Mouse (Mus musculus): ENCODE data around the gene Itsn1.

Itsn1 gene

DNA sequence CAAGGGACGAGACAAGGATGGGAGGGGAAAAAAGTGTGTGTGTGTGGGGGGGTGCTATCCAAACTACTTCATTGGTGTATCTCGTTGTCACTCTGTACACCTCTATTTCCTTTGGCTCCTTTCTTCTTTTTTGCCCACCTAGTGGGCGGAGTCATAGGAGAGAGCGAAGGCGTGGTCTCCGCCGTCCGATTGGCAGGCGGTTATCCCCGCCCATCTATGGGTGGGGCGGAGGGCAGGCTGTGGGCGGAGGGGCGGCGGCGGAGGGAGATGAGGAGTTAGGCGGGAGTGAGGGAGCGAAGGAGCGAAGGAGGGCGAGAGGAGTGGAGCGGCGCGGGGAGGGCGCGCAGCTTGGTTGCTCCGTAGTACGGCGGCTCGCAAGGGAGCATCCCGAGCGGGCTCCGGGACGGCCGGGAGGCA is at the start of gene Itsn1:
Gene Itsn1 (plus strand): TSS at position 216 of the 417 bp plus-strand sequence.
- peak; percentile 96 for DNase-seq (ENCODE audit: low spot score)

DNA sequence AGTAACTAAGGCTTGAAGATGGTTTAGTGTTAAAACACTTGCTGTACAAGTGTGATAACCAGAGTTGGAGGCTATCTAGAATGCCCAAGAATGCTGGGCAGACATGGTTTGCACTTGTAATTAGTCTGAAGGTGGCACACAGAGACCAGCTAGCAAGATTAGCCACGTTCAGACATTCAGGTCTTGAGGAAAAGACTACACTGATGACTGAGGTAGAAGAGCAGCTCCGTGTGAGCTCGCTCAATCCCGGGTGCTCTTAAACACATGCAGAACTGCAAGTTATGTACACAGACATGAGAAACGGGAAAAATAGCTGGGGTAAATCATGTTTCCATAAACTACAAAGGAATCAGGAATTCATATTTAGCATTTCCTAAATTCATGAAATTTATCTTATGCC is 48.4 kb upstream of the Itsn1 start:
- no peak for DNase-seq (ENCODE audit: low spot score)

DNA sequence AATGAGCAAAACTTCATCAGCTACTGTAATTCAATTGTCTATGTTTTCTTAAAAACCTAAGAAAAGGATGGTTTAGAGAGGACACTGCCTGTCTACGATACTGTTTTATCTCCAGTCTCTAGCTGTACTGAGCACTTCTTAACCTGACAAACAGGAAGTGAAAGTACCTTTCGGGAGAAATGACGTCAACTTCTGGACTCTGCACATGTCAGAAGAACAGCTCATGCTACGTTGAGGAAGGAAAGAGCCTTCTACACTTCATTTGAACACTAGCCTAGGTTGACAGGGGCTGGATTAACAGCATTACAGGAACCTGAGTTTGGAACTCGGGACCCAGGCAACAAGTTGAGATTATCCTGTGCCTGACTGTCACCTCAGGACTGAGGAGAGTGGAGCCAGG is 43.6 kb upstream of the Itsn1 start:
- DNase-seq (ENCODE audit: low spot score) = peak; percentile 14

DNA sequence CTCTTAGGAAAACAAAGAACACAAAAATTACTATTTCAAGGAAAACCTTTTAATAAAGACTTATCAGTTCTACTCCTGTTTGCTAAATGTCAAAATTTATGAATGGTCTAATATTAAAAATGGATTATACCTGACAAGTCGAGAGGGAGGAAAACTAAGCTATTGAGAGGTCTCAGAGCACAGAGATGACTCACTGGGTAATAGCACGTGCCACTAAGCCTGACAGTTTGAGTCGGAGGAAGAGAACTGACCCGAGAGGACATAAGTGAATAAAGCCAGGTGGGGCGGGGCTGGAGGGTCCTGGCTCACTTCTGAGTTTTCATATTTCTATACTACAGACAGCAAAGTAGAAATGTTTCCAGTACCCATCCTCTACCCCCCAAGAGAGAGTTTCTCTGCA is 42.7 kb upstream of the Itsn1 start:
- DNase-seq (ENCODE audit: low spot score) = no peak

DNA sequence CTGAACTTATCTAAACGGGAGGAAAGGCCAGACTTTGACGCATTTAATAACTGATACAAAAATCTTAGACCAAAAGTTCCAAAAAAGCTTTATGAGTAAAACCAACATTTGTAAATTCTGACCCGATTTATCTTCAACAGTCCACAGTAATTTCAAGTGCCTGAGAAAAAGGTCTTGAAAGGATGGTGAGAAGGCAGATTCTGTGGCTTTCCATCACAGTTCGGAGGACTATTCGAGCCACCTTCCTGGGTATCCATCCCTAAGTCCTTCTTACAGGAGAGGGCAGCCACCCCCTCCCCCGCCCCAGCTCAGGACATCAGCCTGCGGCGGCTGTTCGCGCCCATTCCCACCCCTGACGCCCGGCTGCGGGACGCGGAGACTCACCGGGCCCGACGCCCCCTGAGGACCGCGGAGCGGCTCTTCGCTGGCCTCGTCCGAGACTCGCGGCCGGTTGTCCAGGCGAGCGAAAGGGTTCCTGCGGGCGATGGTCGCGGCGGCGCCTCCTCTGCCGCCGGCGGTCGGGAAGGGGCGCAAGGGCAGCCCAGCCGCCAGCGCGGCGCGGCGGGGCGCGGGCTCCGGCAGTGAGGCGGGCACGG is 41.0 kb upstream of the Itsn1 start:
- no peak for DNase-seq (ENCODE audit: low spot score)

DNA sequence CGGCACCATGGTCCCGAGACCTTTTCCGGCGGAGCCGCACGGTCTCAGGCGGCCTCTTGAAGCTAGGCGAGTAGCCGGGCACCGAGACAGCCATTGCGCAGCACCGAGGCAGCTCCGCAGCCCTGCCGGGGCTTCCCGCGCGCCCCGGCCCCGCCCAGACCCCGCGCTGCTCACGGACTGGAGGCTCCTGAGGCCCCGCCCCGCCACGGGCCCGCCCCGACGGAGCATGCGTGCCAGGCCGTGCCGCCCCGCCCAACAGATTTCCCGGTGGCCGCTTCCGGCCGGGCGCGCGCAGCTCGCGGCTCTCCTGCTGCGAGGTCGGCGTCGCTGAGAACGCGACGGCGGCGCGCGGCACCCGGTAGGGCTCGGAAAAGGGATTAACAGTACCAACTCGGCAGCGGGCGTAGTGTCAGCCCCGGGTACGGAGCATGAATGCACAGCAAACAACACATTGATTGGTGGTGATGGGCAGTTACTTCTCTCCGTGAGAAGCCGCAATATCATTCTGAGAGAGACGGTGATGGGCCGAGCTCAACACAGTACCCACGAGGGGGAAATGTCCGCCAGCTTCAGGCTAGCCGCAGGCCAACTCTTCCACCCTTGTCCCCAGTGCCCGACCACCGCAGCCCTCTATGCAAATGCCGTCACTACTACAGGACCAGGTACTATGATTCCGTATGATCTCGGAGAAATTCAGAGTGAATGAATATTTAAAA is 40.3 kb upstream of the Itsn1 start, which contains the start of gene Donson:
Gene Donson (minus strand): TSS at position 152 of the 716 bp plus-strand sequence.
- peak; percentile 91 for DNase-seq (ENCODE audit: low spot score)

DNA sequence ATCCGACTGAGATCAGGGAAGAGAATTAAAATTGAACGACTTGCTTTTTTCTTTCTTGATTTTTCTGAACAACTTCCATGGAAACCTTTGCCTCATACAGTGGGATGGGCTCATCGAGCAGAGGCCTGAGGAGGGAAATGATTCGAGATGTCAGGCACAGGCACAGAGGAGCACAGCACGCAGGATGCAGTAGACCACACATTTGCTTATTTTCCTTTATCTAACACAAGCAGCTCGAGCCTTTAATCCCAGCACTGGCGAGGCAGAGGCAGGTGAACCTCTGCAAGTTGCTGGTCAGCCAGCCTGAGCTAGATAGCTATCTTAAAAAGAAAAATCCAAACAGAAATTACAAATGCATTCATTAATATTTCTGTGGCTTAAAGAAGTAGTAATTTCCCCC is 39.3 kb upstream of the Itsn1 start:
- no peak for DNase-seq (ENCODE audit: low spot score)

DNA sequence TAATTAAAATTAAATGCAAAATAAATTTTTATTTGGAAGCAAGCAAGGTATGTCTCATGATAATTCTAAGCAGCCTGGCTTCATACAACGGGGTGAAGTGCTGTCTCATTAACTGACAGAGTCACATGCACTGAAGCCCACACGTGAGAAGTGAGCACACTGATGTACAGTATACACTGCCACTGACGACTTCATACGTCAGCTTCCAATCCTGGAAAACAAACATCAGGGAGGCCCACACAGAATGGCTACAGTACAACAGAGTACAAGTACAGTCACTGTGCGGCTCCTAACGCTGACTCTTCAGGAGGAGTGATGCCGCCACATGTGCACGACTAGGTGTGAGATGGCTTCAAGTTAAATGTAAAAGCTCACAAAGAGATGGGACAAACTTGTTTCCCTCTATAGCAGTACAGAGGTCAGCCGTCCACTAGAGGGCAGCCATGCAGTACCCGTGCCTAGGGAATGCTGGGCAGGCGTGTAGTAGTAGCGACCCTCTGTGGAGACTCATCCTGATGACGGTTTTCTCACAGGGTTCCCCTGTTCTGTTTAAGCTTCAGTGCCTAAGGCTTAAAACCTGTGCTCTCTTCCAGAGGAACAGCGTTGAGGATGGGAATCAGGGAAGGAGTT is 34.5 kb upstream of the Itsn1 start:
- DNase-seq (ENCODE audit: low spot score) = peak; percentile 60

DNA sequence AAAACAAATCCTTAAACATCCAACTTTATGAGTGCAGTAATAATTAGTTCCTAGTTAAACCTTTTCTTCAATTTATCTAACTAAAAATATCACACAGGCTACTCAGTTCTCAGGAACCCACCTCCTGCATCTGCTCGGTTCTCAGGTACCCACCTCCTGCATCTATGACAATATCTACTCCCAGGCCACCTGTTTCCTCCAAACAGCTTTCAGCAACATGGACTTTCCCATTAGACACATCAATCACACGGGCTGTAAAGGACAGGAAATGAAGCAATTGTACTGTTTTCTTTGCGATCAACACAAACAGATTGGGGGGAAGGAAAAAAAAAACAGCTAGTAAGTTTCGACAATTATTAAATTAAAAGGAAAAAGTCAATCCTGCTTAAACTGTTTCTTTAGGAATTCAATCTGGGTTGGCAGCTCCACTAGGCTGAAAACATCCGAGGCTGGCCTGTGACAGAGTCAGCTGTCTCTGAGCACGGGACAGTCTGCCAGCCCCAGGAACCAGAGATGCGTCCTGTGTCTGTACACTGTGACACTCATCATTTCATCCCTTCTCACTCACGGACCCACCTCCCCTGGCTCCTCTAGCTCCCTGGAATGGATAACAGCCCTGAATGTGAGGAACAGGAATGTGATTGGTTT is 33.8 kb upstream of the Itsn1 start:
- no peak for DNase-seq (ENCODE audit: low spot score)

DNA sequence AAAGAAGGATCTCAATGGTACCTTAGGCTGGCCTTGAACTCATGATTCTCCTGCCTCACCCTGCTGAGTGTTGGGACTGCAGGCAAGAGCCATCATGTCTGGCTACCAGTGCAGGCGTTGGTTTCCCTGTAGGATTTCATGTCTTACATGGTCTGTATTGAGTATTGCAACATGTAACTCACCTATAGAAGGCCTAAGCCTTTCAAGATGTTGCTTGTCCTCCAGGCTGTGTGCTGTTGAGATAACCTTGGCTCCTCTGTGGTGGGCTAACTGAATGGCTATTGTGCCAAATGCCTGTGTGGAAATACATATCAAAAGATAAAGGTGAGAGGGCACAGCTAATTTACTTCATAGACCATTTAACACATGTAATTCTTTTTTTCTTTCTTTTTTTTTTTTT is 30.1 kb upstream of the Itsn1 start:
- DNase-seq (ENCODE audit: low spot score) = no peak

DNA sequence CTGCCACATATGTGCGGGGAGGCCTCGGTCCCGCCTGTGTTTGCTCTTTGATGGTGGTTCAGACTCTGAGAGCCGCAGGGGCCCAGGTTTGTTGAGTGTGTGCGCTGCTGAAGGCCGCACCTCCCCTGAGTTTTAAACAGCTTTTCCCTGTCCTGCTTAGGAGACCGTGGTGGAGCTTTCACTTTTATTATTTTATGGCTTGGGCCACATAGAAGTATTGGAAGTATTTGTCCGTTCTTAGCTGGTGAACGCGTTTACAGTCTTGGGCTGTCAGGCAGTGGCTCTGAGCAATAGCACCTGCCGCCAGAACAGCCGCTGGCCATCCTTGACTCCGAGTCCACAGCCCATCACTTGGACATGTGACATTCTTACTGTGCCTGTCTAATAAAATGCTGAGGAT is 27.2 kb upstream of the Itsn1 start:
- DNase-seq (ENCODE audit: low spot score) = no peak

DNA sequence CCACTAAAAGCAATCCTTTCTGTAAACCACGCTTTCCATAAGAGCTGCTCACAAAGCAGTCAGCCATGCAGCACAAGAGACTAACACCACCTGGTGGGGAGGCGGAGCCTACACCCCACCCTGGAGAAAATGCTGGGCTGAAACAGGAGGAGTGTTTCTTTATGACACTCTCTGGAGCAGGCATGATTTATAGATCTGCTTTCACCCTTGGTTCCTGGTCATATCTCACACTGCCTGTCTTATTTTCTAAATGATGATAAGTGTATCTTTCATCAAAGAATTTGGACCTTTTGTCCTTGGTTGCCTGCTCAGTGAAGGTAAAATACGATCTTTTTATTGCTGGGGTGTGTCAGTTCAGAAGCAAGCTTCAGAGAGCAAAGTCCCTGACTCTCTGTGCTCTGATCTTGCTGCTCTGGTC is 26.3 kb upstream of the Itsn1 start:
- no peak for DNase-seq (ENCODE audit: low spot score)

DNA sequence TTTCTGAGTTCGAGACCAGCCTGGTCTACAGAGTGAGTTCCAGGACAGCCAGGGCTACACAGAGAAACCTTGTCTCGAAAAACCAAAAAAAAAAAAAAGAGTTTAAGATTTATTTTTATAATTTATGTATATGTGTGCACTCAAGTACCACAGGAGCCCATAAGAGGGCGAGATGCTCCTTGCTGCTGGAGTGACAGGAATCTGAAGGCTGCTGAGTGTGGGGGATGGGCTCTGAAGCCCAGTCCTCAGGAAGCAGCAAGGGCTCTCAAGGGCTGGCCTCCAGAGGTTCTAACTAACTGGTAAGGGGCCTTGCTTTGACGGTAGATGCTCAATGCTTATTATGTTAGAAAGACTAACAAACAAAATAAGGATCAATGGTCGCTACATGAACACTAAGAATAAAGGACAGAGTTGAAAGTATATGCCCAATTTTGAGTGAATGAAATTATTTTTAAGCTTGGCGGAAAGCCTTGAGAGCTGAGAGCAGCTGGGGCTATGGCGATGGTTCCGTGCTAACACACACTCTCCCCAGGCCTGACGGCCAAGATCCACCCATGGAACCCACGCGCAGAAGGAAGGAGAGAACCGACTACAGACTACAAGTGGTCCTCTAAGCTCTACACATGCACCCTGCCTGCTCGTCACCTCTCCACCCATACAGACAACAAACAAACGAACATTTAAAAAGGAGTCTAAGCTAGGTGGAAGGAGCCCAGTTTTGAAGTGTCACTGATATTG is 24.3 kb upstream of the Itsn1 start:
- no peak for DNase-seq (ENCODE audit: low spot score)

DNA sequence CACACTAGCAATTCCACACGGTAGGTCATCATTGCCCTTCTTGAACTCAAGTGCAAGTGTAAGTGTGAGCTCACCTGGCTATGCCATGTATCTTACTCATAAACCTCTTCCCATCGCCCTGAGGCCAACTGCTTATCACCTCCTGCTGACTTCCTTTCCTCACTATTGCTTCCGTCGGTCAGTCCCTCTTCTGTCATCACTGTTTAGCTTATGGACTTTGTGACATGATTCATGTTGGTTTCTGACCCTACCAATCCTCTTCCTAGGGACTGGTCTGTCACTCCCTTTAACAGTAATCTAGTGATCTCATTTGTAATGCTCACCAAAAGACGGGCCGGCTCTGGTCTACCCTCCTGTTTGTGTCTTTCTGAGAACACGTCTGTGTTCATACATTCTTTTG is 18.8 kb upstream of the Itsn1 start:
- no peak for DNase-seq (ENCODE audit: low spot score)

DNA sequence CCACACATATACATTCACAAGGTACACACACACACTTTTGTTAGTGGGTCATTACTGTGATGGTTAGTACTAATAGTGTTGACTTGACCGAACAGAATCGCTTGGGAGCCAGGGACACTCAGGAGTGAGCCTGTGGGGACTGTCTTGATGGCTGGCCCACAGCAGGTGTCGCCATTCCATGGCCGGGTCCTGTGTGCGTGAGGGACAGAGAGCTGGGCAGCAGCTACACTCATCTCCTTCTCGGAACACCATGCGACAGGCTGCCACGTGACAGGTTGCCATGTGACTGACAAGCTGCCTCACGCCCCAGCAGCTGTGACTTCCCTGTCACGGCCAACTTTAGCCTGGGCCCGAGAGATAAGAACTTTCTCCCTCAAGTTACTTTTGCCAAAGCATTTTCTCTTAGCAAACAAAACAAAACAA is 12.1 kb upstream of the Itsn1 start:
- DNase-seq (ENCODE audit: low spot score) = peak; percentile 73

DNA sequence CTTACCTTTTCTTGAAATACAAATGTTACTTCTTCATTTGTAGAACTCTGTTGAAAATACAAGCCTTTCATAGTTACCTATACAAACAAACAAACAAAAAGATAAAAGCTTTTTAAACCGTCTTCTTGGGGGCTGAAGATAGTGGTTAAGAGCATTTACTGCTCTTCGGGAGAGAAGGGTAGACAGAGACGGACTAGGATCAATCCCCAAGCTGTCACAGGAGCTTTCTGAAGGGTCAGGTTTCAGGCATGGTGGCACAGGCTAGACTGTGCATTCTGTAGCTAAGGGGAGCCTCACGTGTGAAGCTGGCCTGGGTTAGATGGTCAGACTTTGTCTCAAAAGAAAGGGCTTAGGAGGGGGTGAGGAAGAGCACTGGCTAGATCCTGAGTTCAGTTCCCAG is 11.7 kb upstream of the Itsn1 start:
- no peak for DNase-seq (ENCODE audit: low spot score)

DNA sequence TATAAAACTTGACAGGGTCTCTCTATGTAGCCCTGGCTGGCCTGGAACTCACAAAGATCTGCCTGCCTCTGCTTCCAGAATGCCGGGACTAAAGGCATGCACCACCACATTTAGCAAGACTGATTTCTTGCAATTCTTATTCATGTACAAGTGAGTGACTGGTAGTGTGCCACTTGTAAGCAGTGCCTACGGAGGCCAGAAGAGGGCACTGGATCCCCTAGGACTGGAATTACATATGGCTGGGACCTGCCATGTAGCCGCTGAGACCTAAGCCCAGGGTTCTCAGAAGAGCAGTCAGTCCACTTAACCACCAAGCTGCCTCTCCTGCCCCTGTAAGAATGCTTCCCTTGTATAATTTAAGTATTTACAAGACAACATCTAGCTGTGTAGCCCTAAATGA is 4.8 kb upstream of the Itsn1 start:
- DNase-seq (ENCODE audit: low spot score) = peak; percentile 49

DNA sequence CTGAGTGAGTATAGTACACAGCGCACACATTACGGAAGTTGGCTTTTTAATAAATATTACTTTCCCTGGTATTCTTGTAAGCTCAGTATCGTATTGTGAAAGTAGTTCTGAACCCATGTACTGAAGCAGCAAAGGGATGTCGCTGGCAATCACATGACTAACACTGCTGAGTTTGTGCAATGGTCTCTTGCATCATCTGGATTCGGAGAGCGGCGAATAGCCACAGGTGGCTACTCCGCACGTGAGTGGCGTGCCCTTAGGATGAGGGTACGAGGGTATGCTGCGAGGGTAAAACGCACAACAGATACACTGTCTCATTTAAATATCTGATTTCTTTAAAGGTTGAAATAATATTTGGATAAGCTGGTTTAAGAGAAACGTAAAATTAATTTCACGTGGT is 1.6 kb upstream of the Itsn1 start:
- no peak for DNase-seq (ENCODE audit: low spot score)

DNA sequence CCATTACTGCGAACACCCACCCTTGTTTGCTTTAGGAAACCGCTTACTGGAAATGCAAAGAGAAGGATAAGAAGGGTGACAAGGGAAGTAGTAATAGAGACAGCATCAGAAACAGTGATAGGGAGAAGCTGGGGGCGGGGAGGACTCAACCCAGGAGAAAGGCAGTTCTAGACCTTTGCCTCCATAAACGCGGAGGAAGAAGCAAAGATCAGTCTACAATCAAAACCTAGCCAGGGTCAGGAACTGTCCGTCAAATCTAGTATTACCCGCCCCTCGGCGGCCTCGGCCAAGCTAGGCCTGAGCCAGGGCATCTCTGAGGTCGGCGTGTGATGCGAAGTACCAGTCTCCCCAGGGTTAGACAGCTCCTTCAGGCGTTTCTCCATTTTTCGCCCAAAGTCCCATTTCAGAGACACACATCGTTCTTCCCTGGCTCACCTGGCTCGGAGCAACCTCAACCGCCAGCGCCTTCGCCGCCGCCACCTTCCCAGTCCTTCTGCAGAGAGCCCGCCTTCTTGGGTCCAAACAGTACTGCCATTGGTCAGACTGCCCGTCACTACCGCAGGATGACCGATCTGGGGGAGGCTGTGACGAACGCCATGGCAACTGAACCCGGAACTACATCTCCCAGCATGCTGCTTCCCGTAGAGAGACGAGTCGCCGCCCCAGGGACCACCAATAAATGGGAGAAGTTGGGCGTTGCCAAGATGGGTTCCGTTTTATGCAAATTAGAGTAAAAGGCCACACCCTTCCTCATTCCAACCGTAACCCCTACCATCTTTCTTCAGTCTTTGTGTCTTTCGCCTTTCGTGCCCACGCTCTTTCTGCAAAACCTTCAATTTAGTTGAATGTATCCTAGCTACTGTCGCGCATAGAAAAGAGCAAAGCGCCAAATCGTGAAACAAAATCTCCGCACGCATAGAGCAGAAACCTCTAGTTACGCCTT is 687 bp upstream of the Itsn1 start, which contains the start of gene Cryzl1:
Gene Cryzl1 (minus strand): TSS at position 853 of the 943 bp plus-strand sequence.
- peak; percentile 90 for DNase-seq (ENCODE audit: low spot score)

DNA sequence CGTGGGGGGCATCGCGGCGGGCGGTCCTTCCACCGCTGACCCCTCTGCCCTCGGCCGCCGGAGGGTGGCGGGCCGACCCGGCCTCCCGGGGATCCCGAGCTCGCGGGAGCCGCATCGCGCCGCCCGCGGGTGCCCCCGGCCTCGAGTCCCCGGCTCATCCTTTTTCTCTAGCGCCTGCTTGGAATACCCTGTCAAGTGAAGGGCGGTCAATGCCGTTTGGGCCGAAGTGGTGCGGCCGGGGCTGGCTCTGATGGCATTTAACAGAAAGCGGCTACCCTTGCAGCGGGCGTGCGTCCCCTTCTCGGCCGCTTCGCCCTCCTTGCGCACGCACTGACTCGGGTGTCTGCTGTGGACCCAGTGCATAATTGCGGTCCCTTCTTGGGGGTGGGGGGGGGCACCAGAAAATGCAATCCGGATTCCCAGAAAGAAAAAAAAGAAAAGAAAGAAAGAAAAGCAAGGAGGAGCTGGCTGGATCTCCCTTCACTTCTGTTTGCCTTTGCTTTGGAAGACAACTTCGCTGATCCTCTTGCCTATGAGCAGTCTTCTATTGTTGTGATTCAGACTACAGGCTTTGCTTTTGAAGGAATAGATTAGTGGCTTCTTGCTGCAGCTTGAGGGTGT is 850 bp downstream of the Itsn1 start:
- no peak for DNase-seq (ENCODE audit: low spot score)

Data from spleen, adult 12 weeks (tissue).